Mouse (Mus musculus) embryonic facial prominence, embryonic 14.5 days (tissue): ENCODE data around the gene Spint3. TPM values are rescaled to one million over a fixed set of nuclear protein-coding genes. Genes with fewer than 3 reads are reported as not detected.
"Not testable (repeated sequence)": the region's sequence is repeated elsewhere in the genome, so short reads cannot be mapped to it uniquely, and the experiment has no call there.

Experiments used
- ATAC-seq: fragments of 200-750 bp; cut with Nextera tagmentation; 2 replicates; pipeline ENCODE4 v1.8.0; 2017; ENCODE audit warnings: low read depth, moderate number of reproducible peaks, moderate TSS enrichment
- DNase-seq: peaks from one replicate; pipeline ENCODE4 v3.0.0-alpha.2; 2015; ENCODE audit warnings: low spot score
- H3K27ac ChIP-seq: fragments of 300-500 bp; sonication (generic); replicated peaks from 2 replicates; pipeline ENCODE4 v1.5.1; 2014; ENCODE audit warnings: low read depth, mild to moderate bottlenecking, low read length, moderate library complexity
- H3K27me3 ChIP-seq: fragments of 300-500 bp; sonication (generic); replicated peaks from 2 replicates; pipeline ENCODE4 v1.6.1; 2014; ENCODE audit warnings: low read length; ENCODE audit not compliant: control insufficient read depth, insufficient read depth
- H3K36me3 ChIP-seq: fragments of 300-500 bp; sonication (generic); 2 replicates; pipeline ENCODE4 v1.6.1; 2014; ENCODE audit warnings: low read length, mixed read lengths; ENCODE audit not compliant: control insufficient read depth, insufficient read depth
- H3K4me1 ChIP-seq: fragments of 300-500 bp; sonication (generic); 2 replicates; pipeline ENCODE4 v1.6.1; 2014; ENCODE audit warnings: antibody characterized with exemption, low read length; ENCODE audit not compliant: control insufficient read depth, insufficient read depth
- H3K4me2 ChIP-seq: fragments of 300-500 bp; sonication (generic); 2 replicates; pipeline ENCODE4 v1.6.1; 2014; ENCODE audit warnings: low read depth, mild to moderate bottlenecking, low read length, moderate library complexity, mixed read lengths
- H3K4me3 ChIP-seq: fragments of 300-500 bp; sonication (generic); 2 replicates; pipeline ENCODE4 v1.5.1; 2014; ENCODE audit warnings: low read depth, mild to moderate bottlenecking, low read length
- H3K9ac ChIP-seq: fragments of 300-500 bp; sonication (generic); 2 replicates; pipeline ENCODE4 v1.6.1; 2014; ENCODE audit warnings: low read depth, mild to moderate bottlenecking, low read length, moderate library complexity, mixed read lengths
- H3K9me3 ChIP-seq: fragments of 300-500 bp; sonication (generic); 2 replicates; pipeline ENCODE4 v1.6.1; 2016; ENCODE audit warnings: low read length; ENCODE audit not compliant: control insufficient read depth
- WGBS: fragments of 180-500 bp; shearing (Covaris S2); extraction: QIAGEN DNeasy Blood & Tissue Kit; methylation state at CpG from one replicate; pipeline ENCODE4 v1.1.7; 2014; 5-methylcytosine and 5-hydroxymethylcytosine counted together
- polyA plus RNA-seq: library from polyadenylated mRNA; unstranded; fragments of >200 nt; fragmentation: Nextera tagmentation; extraction: Ambion mirVana; gene quantifications from 2 replicates; pipeline ENCODE4 v1.2.1, GENCODE M21; 2014

Gene Spint3
- polyA plus RNA-seq, 1 experiment from 2014 or later, result not detected

- 77% methylated on average over 4 of the region's 4 CpGs for WGBS
- Histone ChIP-seq H3K4me3 (no peak within 1 kb of the TSS), H3K4me1 (no peaks in the 10 kb centered on the region), H3K36me3 (no peaks in the 10 kb centered on the region), H3K9me3 (no peaks in the 10 kb centered on the region), H3K27me3 (no peaks in the 10 kb centered on the region), H3K27ac (no peak within 1 kb of the TSS), H3K4me2 (no peak within 1 kb of the TSS), H3K9ac (no peak within 1 kb of the TSS)
- ATAC-seq (no peak), DNase-seq (no peak)
These were observed 20.2 kb upstream of the Spint3 start, which contains the start of gene Eppin for GRCm38 (mm10) chr2:164593494-164593893. Gene Eppin (minus strand): TSS chr2:164593594.

- DNase-seq (peak; percentile 69), ATAC-seq (peak; percentile 44; the same call in 1 of the 2 replicates)
- H3K27ac ChIP-seq, result no peak overlapping the region
- H3K9ac ChIP-seq, result no peak overlapping the region
- no peaks in the 10 kb centered on the region for H3K36me3 ChIP-seq
- no peaks in the 10 kb centered on the region for H3K27me3 ChIP-seq
- H3K4me2 ChIP-seq, result no peak overlapping the region
- no peaks in the 10 kb centered on the region for H3K4me1 ChIP-seq
- no peaks in the 10 kb centered on the region for H3K9me3 ChIP-seq
- no peak overlapping the region for H3K4me3 ChIP-seq
- WGBS, result 4% methylated on average over 4 of the region's 4 CpGs
These were observed 18.8 kb upstream of the Spint3 start for GRCm38 (mm10) chr2:164592014-164592413.

GRCm38 (mm10) chr2:164585025-164585725, 11.9 kb upstream of the Spint3 start, which contains the start of gene Wfdc6a:
Gene Wfdc6a (minus strand): TSS chr2:164585447.
- ATAC-seq, H3K4me1 ChIP-seq, H3K36me3 ChIP-seq, H3K27me3 ChIP-seq, H3K27ac ChIP-seq, H3K4me2 ChIP-seq, H3K9me3 ChIP-seq, H3K4me3 ChIP-seq, H3K9ac ChIP-seq: not testable (repeated sequence)
- WGBS, result 51% methylated on average over 13 of the region's 13 CpGs
- DNase-seq, result peak; percentile 53

- Histone ChIP-seq H3K27me3 (no peaks in the 10 kb centered on the region), H3K36me3 (no peaks in the 10 kb centered on the region), H3K9ac (no peak overlapping the region), H3K4me1 (0 out of 2 replicates have a peak, but pooled peaks cover 4% of the 10 kb centered on the region), H3K4me2 (no peak overlapping the region), H3K27ac (no peak overlapping the region), H3K9me3 (no peaks in the 10 kb centered on the region), H3K4me3 (no peak overlapping the region)
- DNase-seq (no peak), ATAC-seq (no peak)
- whole genome bisulfite sequencing, result 90% methylated on average over 5 of the region's 5 CpGs
These were observed 5.8 kb downstream of the Spint3 start for GRCm38 (mm10) chr2:164567460-164567859.

GRCm38 (mm10) chr2:164566997-164567396, 6.3 kb downstream of the Spint3 start:
- no peak overlapping the region for H3K4me2 ChIP-seq
- no peak overlapping the region for H3K27ac ChIP-seq
- H3K4me3 ChIP-seq, result no peak overlapping the region
- no peak for ATAC-seq
- H3K9me3 ChIP-seq, result no peaks in the 10 kb centered on the region
- H3K27me3 ChIP-seq, result no peaks in the 10 kb centered on the region
- no peak overlapping the region for H3K9ac ChIP-seq
- 84% methylated on average over 2 of the region's 2 CpGs for WGBS
- H3K36me3 ChIP-seq, result no peaks in the 10 kb centered on the region
- H3K4me1 ChIP-seq, result 0 out of 2 replicates have a peak, but pooled peaks cover 5% of the 10 kb centered on the region
- DNase-seq, result no peak

- Histone ChIP-seq H3K27ac (no peak overlapping the region), H3K9ac (peak overlapping the region; percentile 69), H3K4me3 (no peak overlapping the region), H3K27me3 (no peaks in the 10 kb centered on the region), H3K36me3 (no peaks in the 10 kb centered on the region), H3K4me2 (peak overlapping the region; percentile 97), H3K4me1 (0 out of 2 replicates have a peak, but pooled peaks cover 5% of the 10 kb centered on the region), H3K9me3 (no peaks in the 10 kb centered on the region)
- ATAC-seq, result no peak
- 56% methylated on average over 5 of the region's 5 CpGs for WGBS
- DNase-seq, result no peak
These were observed 8.9 kb downstream of the Spint3 start for GRCm38 (mm10) chr2:164564346-164564745.

- ATAC-seq (peak; percentile 68), DNase-seq (peak; percentile 79)
- peak overlapping the region; percentile 46 for H3K4me3 ChIP-seq
- 0% methylated on average over 24 of the region's 32 CpGs for WGBS
- no peak overlapping the region; the same call in 1 of the 2 replicates for H3K27ac ChIP-seq
- peak overlapping the region; percentile 69 for H3K9ac ChIP-seq
- peak overlapping the region; percentile 97 for H3K4me2 ChIP-seq
- no peaks in the 10 kb centered on the region for H3K9me3 ChIP-seq
- H3K4me1 ChIP-seq, result 0 out of 2 replicates have a peak, but pooled peaks cover 5% of the 10 kb centered on the region
- no peaks in the 10 kb centered on the region for H3K27me3 ChIP-seq
- H3K36me3 ChIP-seq, result no peaks in the 10 kb centered on the region
These were observed 9.8 kb downstream of the Spint3 start for GRCm38 (mm10) chr2:164563339-164564038.

GRCm38 (mm10) chr2:164562391-164563188, 10.7 kb downstream of the Spint3 start, which contains the start of gene Wfdc2:
Gene Wfdc2 (plus strand): TSS chr2:164562413.
- Histone ChIP-seq H3K4me3 (peak within 1 kb of the TSS; percentile 46), H3K27ac (no peak within 1 kb of the TSS; the same call in 1 of the 2 replicates), H3K9ac (peak within 1 kb of the TSS; percentile 69), H3K36me3 (no peaks in the 10 kb centered on the region), H3K4me2 (peak within 1 kb of the TSS; percentile 97), H3K4me1 (0 out of 2 replicates have a peak, but pooled peaks cover 5% of the 10 kb centered on the region), H3K27me3 (no peaks in the 10 kb centered on the region), H3K9me3 (no peaks in the 10 kb centered on the region)
- 3% methylated on average over 23 of the region's 24 CpGs for WGBS
- ATAC-seq (peak; percentile 35; the same call in 1 of the 2 replicates), DNase-seq (no peak)
